Mouse (Mus musculus) erythroblast, embryonic 14.5 days (primary cell): ENCODE results near the gene Gm3127. TPM values are rescaled to one million over a fixed set of nuclear protein-coding genes. Genes with fewer than 3 reads are reported as not detected.
"Not testable (repeated sequence)": the region's sequence is repeated elsewhere in the genome, so short reads cannot be mapped to it uniquely, and the experiment has no call there.

Source experiments
- H3K27me3 ChIP-seq: 2 replicates; pipeline ENCODE4 v1.6.1; 2012; ENCODE audit warnings: inconsistent platforms; ENCODE audit not compliant: control insufficient read depth
- H3K36me3 ChIP-seq: 2 replicates; pipeline ENCODE4 v1.6.1; 2012; ENCODE audit warnings: mild to moderate bottlenecking, inconsistent platforms; ENCODE audit not compliant: control insufficient read depth
- H3K4me1 ChIP-seq: 2 replicates; pipeline ENCODE4 v1.6.1; 2012; ENCODE audit warnings: inconsistent platforms; ENCODE audit not compliant: control insufficient read depth
- H3K4me3 ChIP-seq: replicated peaks from 2 replicates; pipeline ENCODE3; 2012; ENCODE audit warnings: moderate library complexity, mild to moderate bottlenecking, inconsistent platforms
- H3K9me3 ChIP-seq: 2 replicates; pipeline ENCODE4 v1.6.1; 2012; ENCODE audit warnings: low read length, inconsistent platforms, mixed read lengths; ENCODE audit not compliant: control insufficient read depth
- polyA plus RNA-seq: library from polyadenylated mRNA; stranded (reverse); fragments of >175 nt; gene quantifications from 2 replicates; pipeline ENCODE4 v1.2.3, GENCODE M21; 2012

Gene Gm3127
- not detected in 2 replicates for polyA plus RNA-seq

DNA sequence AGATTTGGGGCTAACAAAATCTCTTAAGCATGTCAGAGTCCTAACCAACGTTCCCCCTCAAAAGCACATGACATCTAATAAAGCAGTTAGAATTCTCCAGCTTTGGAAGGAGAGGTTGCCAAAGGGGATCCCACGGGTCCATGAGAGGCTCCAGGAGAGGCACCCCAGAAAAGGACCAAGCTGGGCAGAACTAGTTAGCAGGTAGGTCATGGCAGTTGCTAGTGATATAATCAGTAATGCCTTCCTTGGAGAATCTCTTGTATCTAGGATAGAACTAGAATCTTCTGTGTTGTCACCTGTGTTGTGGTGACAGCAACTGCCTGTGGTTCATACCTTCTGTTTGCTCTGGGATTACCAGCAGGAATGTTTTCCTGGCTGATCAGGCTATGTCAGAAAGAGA, at the start of gene Gm3127:
Gene Gm3127, plus strand, starts transcription at position 301 of the 400 bp plus-strand sequence.
- not testable (repeated sequence) for H3K4me3 ChIP-seq, H3K36me3 ChIP-seq, H3K4me1 ChIP-seq

DNA sequence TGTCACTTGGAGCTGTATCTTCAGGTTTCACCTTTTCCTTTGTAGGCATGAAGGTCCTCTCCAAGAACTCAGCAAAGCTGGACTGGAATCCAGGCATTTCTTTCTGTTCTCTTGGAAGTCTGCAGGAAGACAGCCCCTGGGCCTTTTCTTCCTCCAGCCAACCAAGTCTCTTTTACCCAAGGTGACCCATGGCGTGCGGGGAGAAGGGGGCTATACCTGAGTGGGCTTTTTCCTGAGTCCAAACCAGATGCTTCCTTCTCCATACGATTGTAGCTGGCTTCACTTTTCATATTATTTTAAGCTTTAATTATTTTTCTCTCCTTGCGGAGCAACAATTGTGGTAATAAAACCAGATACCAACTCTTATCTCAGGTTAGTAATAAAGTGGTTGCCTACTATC, 23.2 kb upstream of the Gm3127 start:
- not testable (repeated sequence) for H3K27me3 ChIP-seq, H3K4me3 ChIP-seq, H3K4me1 ChIP-seq, H3K36me3 ChIP-seq, H3K9me3 ChIP-seq

More for the DNA sequence above, at the start of gene Gm3127:
- not testable (repeated sequence) for H3K27me3 ChIP-seq, H3K9me3 ChIP-seq

- not testable (repeated sequence) for H3K4me1 ChIP-seq, H3K36me3 ChIP-seq, H3K27me3 ChIP-seq, H3K9me3 ChIP-seq, H3K4me3 ChIP-seq
These were observed 17.2 kb downstream of the Gm3127 start for GRCm38 (mm10) chr14:4182030-4182429.

GRCm38 (mm10) chr14:4182491-4183210, 17.8 kb downstream of the Gm3127 start, which contains the start of gene Gm2974:
TSS of gene Gm2974 (plus strand) at chr14:4182576.
- not testable (repeated sequence) for H3K36me3 ChIP-seq, H3K9me3 ChIP-seq, H3K4me1 ChIP-seq, H3K27me3 ChIP-seq, H3K4me3 ChIP-seq

GRCm38 (mm10) chr14:4183375-4183774, 18.5 kb downstream of the Gm3127 start:
- not testable (repeated sequence) for H3K9me3 ChIP-seq, H3K36me3 ChIP-seq, H3K4me3 ChIP-seq, H3K27me3 ChIP-seq, H3K4me1 ChIP-seq

Other genes with a start within 250 kb of the Gm3127 start
- not detected in 2 replicates for gene Gm3029, start 233.3 kb upstream of the Gm3127 start, polyA plus RNA-seq
- not detected in 2 replicates for gene Gm3095, start 201.5 kb upstream of the Gm3127 start, polyA plus RNA-seq
- not detected in 2 replicates for gene Gm3099, start 166.6 kb upstream of the Gm3127 start, polyA plus RNA-seq
- gene Gm5796, start 141.1 kb upstream of the Gm3127 start, polyA plus RNA-seq = not detected in 2 replicates
- gene Gm3115, start 80.9 kb upstream of the Gm3127 start, polyA plus RNA-seq = not detected in 2 replicates
- not detected in 2 replicates for gene Gm8108, start 54.5 kb upstream of the Gm3127 start, polyA plus RNA-seq
- gene Gm2974, start 17.5 kb downstream of the Gm3127 start, polyA plus RNA-seq = not detected in 2 replicates
- 0.02 TPM in 2 replicates for gene Gm3138, start 84.6 kb downstream of the Gm3127 start, polyA plus RNA-seq
- gene Gm3149, start 152.3 kb downstream of the Gm3127 start, polyA plus RNA-seq = not detected in 2 replicates
- not detected in 2 replicates for gene 2610042L04Rik, start 169.7 kb downstream of the Gm3127 start, polyA plus RNA-seq
- gene Gm3159, start 232.5 kb downstream of the Gm3127 start, polyA plus RNA-seq = not detected in 2 replicates